Mouse (Mus musculus): ENCODE data around the gene Tnr. TPM values are rescaled to one million over a fixed set of nuclear protein-coding genes. Genes with fewer than 3 reads are reported as not detected.

Tnr gene
- polyA plus RNA-seq, 1 experiment from 2014 or later, result 7.4 TPM

- no peak overlapping the region for H3K9ac ChIP-seq (replicated peaks; ENCODE audit: low read depth, low read length)
- no peaks in the 10 kb centered on the region for H3K4me1 ChIP-seq (replicated peaks; ENCODE audit: control insufficient read depth, insufficient read depth, low read length)
- H3K4me2 ChIP-seq (ENCODE audit: low read length), result no peak overlapping the region
- H3K9me3 ChIP-seq (ENCODE audit: control insufficient read depth, low read length), result no peaks in the 10 kb centered on the region
- 4% methylated on average over 4 of the region's 4 CpGs for WGBS
- H3K4me3 ChIP-seq (replicated peaks; ENCODE audit: low read length), result no peak overlapping the region
- H3K27me3 ChIP-seq (replicated peaks; ENCODE audit: control insufficient read depth, insufficient read depth, low read length), result no peaks in the 10 kb centered on the region
- no peak for ATAC-seq
- no peak overlapping the region for H3K27ac ChIP-seq (ENCODE audit: low read length)
- no peaks in the 10 kb centered on the region for H3K36me3 ChIP-seq (ENCODE audit: control insufficient read depth, insufficient read depth)
These were observed 311.6 kb downstream of the Tnr start for GRCm38 (mm10) chr1:159835126-159835525.

GRCm38 (mm10) chr1:159840337-159840736 lies 316.8 kb downstream of the Tnr start:
- WGBS, result 16% methylated on average over 2 of the region's 2 CpGs
- no peak for ATAC-seq
- Histone ChIP-seq H3K27ac (ENCODE audit: low read length) (no peak overlapping the region), H3K27me3 (replicated peaks; ENCODE audit: control insufficient read depth, insufficient read depth, low read length) (no peaks in the 10 kb centered on the region), H3K4me3 (replicated peaks; ENCODE audit: low read length) (no peak overlapping the region), H3K4me1 (replicated peaks; ENCODE audit: control insufficient read depth, insufficient read depth, low read length) (no peaks in the 10 kb centered on the region), H3K9ac (replicated peaks; ENCODE audit: low read depth, low read length) (no peak overlapping the region), H3K36me3 (ENCODE audit: control insufficient read depth, insufficient read depth) (no peaks in the 10 kb centered on the region), H3K4me2 (ENCODE audit: low read length) (no peak overlapping the region), H3K9me3 (ENCODE audit: control insufficient read depth, low read length) (no peaks in the 10 kb centered on the region)

DNA sequence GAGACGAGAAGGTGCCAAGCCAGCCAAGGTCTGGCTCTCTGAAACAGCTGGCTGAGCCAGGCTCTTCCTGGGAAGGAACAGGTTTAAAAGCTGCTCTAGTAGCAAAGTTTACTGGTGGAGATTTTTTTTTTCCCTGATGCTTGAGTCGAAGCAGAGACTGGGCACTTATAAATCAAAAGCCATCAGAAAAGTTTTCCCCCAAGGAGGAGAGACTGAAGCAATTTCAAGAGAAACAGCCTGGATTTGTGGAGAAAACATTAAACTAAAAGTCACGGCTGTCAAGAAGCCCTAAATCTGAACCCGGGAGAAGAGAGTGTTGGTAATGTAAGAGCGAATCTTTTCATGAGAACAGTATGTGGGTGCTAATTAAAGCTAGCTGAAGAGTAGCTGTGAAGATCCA lies 319.3 kb downstream of the Tnr start:
- no peak for ATAC-seq
- H3K4me3 ChIP-seq (replicated peaks; ENCODE audit: low read length), result no peak overlapping the region
- WGBS, result 81% methylated on average over 5 of the region's 5 CpGs

DNA sequence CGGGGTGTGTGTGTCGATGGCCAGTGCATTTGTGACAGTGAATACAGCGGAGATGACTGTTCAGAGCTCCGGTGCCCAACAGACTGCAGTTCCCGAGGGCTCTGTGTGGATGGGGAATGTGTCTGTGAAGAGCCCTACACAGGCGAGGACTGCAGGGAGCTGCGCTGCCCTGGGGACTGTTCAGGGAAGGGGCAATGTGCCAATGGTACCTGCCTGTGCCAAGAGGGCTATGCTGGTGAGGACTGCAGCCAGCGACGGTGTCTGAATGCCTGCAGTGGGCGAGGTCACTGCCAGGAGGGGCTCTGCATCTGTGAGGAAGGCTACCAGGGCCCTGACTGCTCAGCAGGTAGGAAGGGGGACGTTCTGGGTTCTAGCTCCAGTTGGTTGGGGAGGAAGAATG lies 328.5 kb downstream of the Tnr start:
- Histone ChIP-seq H3K27ac (ENCODE audit: low read length) (no peak overlapping the region), H3K27me3 (replicated peaks; ENCODE audit: control insufficient read depth, insufficient read depth, low read length) (no peaks in the 10 kb centered on the region), H3K9ac (replicated peaks; ENCODE audit: low read depth, low read length) (no peak overlapping the region), H3K4me3 (replicated peaks; ENCODE audit: low read length) (no peak overlapping the region), H3K4me2 (ENCODE audit: low read length) (no peak overlapping the region), H3K9me3 (ENCODE audit: control insufficient read depth, low read length) (no peaks in the 10 kb centered on the region), H3K36me3 (ENCODE audit: control insufficient read depth, insufficient read depth) (no peaks in the 10 kb centered on the region), H3K4me1 (replicated peaks; ENCODE audit: control insufficient read depth, insufficient read depth, low read length) (no peaks in the 10 kb centered on the region)
- WGBS, result 66% methylated on average over 11 of the region's 11 CpGs
- peak; percentile 70; the same call in 1 of the 2 replicates for ATAC-seq

More for the DNA sequence above, 319.3 kb downstream of the Tnr start:
- Histone ChIP-seq H3K36me3 (ENCODE audit: control insufficient read depth, insufficient read depth) (no peaks in the 10 kb centered on the region), H3K9me3 (ENCODE audit: control insufficient read depth, low read length) (no peaks in the 10 kb centered on the region), H3K4me1 (replicated peaks; ENCODE audit: control insufficient read depth, insufficient read depth, low read length) (no peaks in the 10 kb centered on the region), H3K27me3 (replicated peaks; ENCODE audit: control insufficient read depth, insufficient read depth, low read length) (no peaks in the 10 kb centered on the region), H3K9ac (replicated peaks; ENCODE audit: low read depth, low read length) (no peak overlapping the region), H3K4me2 (ENCODE audit: low read length) (no peak overlapping the region), H3K27ac (ENCODE audit: low read length) (no peak overlapping the region)

GRCm38 (mm10) chr1:159854261-159854660 lies 330.7 kb downstream of the Tnr start:
- Histone ChIP-seq H3K4me3 (replicated peaks; ENCODE audit: low read length) (no peak overlapping the region), H3K27ac (ENCODE audit: low read length) (no peak overlapping the region), H3K4me1 (replicated peaks; ENCODE audit: control insufficient read depth, insufficient read depth, low read length) (no peaks in the 10 kb centered on the region), H3K36me3 (ENCODE audit: control insufficient read depth, insufficient read depth) (no peaks in the 10 kb centered on the region), H3K9me3 (ENCODE audit: control insufficient read depth, low read length) (no peaks in the 10 kb centered on the region), H3K4me2 (ENCODE audit: low read length) (no peak overlapping the region), H3K9ac (replicated peaks; ENCODE audit: low read depth, low read length) (no peak overlapping the region), H3K27me3 (replicated peaks; ENCODE audit: control insufficient read depth, insufficient read depth, low read length) (no peaks in the 10 kb centered on the region)
- 92% methylated on average over 1 of the region's 1 CpGs for WGBS
- no peak for ATAC-seq

GRCm38 (mm10) chr1:159861782-159862474 lies 338.4 kb downstream of the Tnr start:
- WGBS, result 83% methylated on average over 3 of the region's 3 CpGs
- H3K36me3 ChIP-seq (ENCODE audit: control insufficient read depth, insufficient read depth), result no peaks in the 10 kb centered on the region
- H3K27me3 ChIP-seq (replicated peaks; ENCODE audit: control insufficient read depth, insufficient read depth, low read length), result no peaks in the 10 kb centered on the region
- H3K9ac ChIP-seq (replicated peaks; ENCODE audit: low read depth, low read length), result no peak overlapping the region
- no peak overlapping the region for H3K4me2 ChIP-seq (ENCODE audit: low read length)
- H3K4me1 ChIP-seq (replicated peaks; ENCODE audit: control insufficient read depth, insufficient read depth, low read length), result no peaks in the 10 kb centered on the region
- no peak overlapping the region for H3K27ac ChIP-seq (ENCODE audit: low read length)
- H3K4me3 ChIP-seq (replicated peaks; ENCODE audit: low read length), result no peak overlapping the region
- ATAC-seq, result no peak
- no peaks in the 10 kb centered on the region for H3K9me3 ChIP-seq (ENCODE audit: control insufficient read depth, low read length)

GRCm38 (mm10) chr1:159865696-159866095 lies 342.1 kb downstream of the Tnr start:
- no peaks in the 10 kb centered on the region for H3K9me3 ChIP-seq (ENCODE audit: control insufficient read depth, low read length)
- H3K4me3 ChIP-seq (replicated peaks; ENCODE audit: low read length), result no peak overlapping the region
- H3K4me2 ChIP-seq (ENCODE audit: low read length), result no peak overlapping the region
- no peak overlapping the region for H3K27ac ChIP-seq (ENCODE audit: low read length)
- no peak for ATAC-seq
- no peaks in the 10 kb centered on the region for H3K4me1 ChIP-seq (replicated peaks; ENCODE audit: control insufficient read depth, insufficient read depth, low read length)
- H3K9ac ChIP-seq (replicated peaks; ENCODE audit: low read depth, low read length), result no peak overlapping the region
- H3K27me3 ChIP-seq (replicated peaks; ENCODE audit: control insufficient read depth, insufficient read depth, low read length), result no peaks in the 10 kb centered on the region
- 8% methylated on average over 1 of the region's 1 CpGs for WGBS
- no peaks in the 10 kb centered on the region for H3K36me3 ChIP-seq (ENCODE audit: control insufficient read depth, insufficient read depth)

DNA sequence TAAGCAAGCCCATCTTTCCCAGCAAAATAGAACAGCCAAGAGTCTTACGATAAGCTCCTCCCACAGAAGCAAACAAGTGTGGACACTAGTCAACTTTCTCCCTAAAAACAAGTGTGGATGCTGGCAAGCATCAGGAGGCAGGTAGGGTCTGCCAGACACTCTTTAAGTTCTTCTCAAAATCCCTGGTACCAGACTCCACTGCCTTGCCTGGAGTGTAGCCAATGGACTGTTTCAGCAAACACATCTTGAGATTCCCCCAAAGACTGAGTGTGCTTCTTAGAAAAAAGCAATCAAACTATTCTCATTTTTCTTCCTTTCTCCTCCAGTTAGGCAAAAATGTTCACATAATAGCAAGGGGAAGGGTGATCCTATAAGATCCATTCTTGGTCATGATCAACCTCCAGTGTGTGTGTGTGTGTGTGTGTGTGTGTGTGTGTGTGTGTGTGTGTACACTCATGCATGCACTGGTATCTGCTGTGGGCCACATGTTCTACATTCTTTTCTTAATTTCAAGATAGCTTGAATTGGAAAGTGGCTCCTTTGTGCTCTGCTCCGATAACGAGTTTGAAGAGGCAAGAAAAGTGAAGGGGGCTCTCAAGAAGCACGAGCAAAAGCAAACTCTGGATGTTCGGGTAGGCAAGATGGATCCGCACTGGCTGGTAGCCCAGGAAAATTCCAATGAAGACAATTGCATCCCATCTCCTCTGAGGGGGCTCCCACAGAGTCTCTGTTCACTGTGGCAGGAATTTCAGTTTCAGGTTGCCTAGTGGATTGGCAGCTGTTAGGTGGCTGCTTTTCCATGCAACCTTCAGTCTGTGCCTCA lies 346.3 kb downstream of the Tnr start:
- no peaks in the 10 kb centered on the region for H3K4me1 ChIP-seq (replicated peaks; ENCODE audit: control insufficient read depth, insufficient read depth, low read length)
- H3K4me2 ChIP-seq (ENCODE audit: low read length), result no peak overlapping the region
- ATAC-seq, result no peak
- no peak overlapping the region for H3K27ac ChIP-seq (ENCODE audit: low read length)
- H3K9ac ChIP-seq (replicated peaks; ENCODE audit: low read depth, low read length), result no peak overlapping the region
- no peaks in the 10 kb centered on the region for H3K36me3 ChIP-seq (ENCODE audit: control insufficient read depth, insufficient read depth)
- WGBS, result 46% methylated on average over 6 of the region's 6 CpGs
- no peak overlapping the region for H3K4me3 ChIP-seq (replicated peaks; ENCODE audit: low read length)
- no peaks in the 10 kb centered on the region for H3K9me3 ChIP-seq (ENCODE audit: control insufficient read depth, low read length)
- no peaks in the 10 kb centered on the region for H3K27me3 ChIP-seq (replicated peaks; ENCODE audit: control insufficient read depth, insufficient read depth, low read length)

GRCm38 (mm10) chr1:159872866-159873265 lies 349.3 kb downstream of the Tnr start:
- H3K9me3 ChIP-seq (ENCODE audit: control insufficient read depth, low read length), result no peaks in the 10 kb centered on the region
- no peak overlapping the region for H3K4me2 ChIP-seq (ENCODE audit: low read length)
- no peak for ATAC-seq
- no peak overlapping the region for H3K27ac ChIP-seq (ENCODE audit: low read length)
- H3K4me1 ChIP-seq (replicated peaks; ENCODE audit: control insufficient read depth, insufficient read depth, low read length), result no peaks in the 10 kb centered on the region
- no peak overlapping the region for H3K9ac ChIP-seq (replicated peaks; ENCODE audit: low read depth, low read length)
- no peak overlapping the region for H3K4me3 ChIP-seq (replicated peaks; ENCODE audit: low read length)
- H3K27me3 ChIP-seq (replicated peaks; ENCODE audit: control insufficient read depth, insufficient read depth, low read length), result no peaks in the 10 kb centered on the region
- H3K36me3 ChIP-seq (ENCODE audit: control insufficient read depth, insufficient read depth), result no peaks in the 10 kb centered on the region
- WGBS, result 86% methylated on average over 3 of the region's 3 CpGs
